Mouse (Mus musculus) neural tube, embryonic 14.5 days (tissue): Measurements from ENCODE around the gene Nudt6. TPM values are rescaled to one million over a fixed set of nuclear protein-coding genes. Genes with fewer than 3 reads are reported as not detected.
A peak's percentile ranks its signal among the peaks of the same experiment; 100 is the strongest.

Experiments used
- ATAC-seq: fragments of 200-750 bp; cut with Nextera tagmentation; 2 replicates; pipeline ENCODE4 v1.8.0; 2017; ENCODE audit warnings: low read depth, mild to moderate bottlenecking, moderate TSS enrichment, moderate library complexity
- H3K27ac ChIP-seq: fragments of 300-500 bp; sonication (generic); 2 replicates; pipeline ENCODE4 v1.5.1; 2014; ENCODE audit warnings: low read depth, mild to moderate bottlenecking, control low read depth, low read length, moderate library complexity, mixed read lengths
- H3K27me3 ChIP-seq: fragments of 300-500 bp; sonication (generic); 2 replicates; pipeline ENCODE4 v1.6.1; 2014; ENCODE audit warnings: low read length; ENCODE audit not compliant: control insufficient read depth, insufficient read depth
- H3K36me3 ChIP-seq: fragments of 300-500 bp; sonication (generic); 2 replicates; pipeline ENCODE4 v1.6.1; 2014; ENCODE audit warnings: low read length, mixed read lengths; ENCODE audit not compliant: control insufficient read depth, insufficient read depth
- H3K4me1 ChIP-seq: fragments of 300-500 bp; sonication (generic); 2 replicates; pipeline ENCODE4 v1.6.1; 2014; ENCODE audit warnings: low read length; ENCODE audit not compliant: control insufficient read depth, insufficient read depth
- H3K4me2 ChIP-seq: fragments of 300-500 bp; sonication (generic); 2 replicates; pipeline ENCODE4 v1.6.1; 2014; ENCODE audit warnings: mild to moderate bottlenecking, low read depth, low read length, control low read depth
- H3K4me3 ChIP-seq: fragments of 300-500 bp; sonication (generic); 2 replicates; pipeline ENCODE4 v1.5.1; 2014; ENCODE audit warnings: low read depth, low read length, control low read depth, mixed read lengths
- H3K9ac ChIP-seq: fragments of 300-500 bp; sonication (generic); replicated peaks from 2 replicates; pipeline ENCODE4 v1.6.1; 2014; ENCODE audit warnings: low read depth, mild to moderate bottlenecking, control low read depth, low read length, mixed read lengths
- H3K9me3 ChIP-seq: fragments of 300-500 bp; sonication (generic); 2 replicates; pipeline ENCODE4 v1.6.1; 2016; ENCODE audit warnings: low read length; ENCODE audit not compliant: control insufficient read depth
- WGBS: fragments of 180-500 bp; shearing (Covaris S2); extraction: QIAGEN DNeasy Blood & Tissue Kit; methylation state at CpG from one replicate; pipeline ENCODE4 v1.1.7; 2014; 5-methylcytosine and 5-hydroxymethylcytosine counted together
- polyA plus RNA-seq: library from polyadenylated mRNA; unstranded; fragments of >200 nt; fragmentation: Nextera tagmentation; extraction: Ambion mirVana; gene quantifications from 2 replicates; pipeline ENCODE4 v1.2.1, GENCODE M21; 2014

The Nudt6 gene
- 8.4 and 8.6 TPM in 2 replicates for polyA plus RNA-seq

GRCm38 (mm10) chr3:37420072-37420471 is at the start of gene Nudt6:
Nudt6 (minus strand) TSS chr3:37420211.
- Histone ChIP-seq H3K4me1 (peaks cover 16% of the 10 kb centered on the region; the same call in 1 of the 2 replicates), H3K4me2 (peak within 1 kb of the TSS; percentile 95), H3K9me3 (no peaks in the 10 kb centered on the region), H3K4me3 (peak within 1 kb of the TSS; percentile 91), H3K27ac (peak within 1 kb of the TSS; percentile 85), H3K36me3 (no peaks in the 10 kb centered on the region), H3K9ac (peak within 1 kb of the TSS; percentile 68), H3K27me3 (no peaks in the 10 kb centered on the region)
- ATAC-seq = peak; percentile 90
- WGBS = 0% methylated on average over 50 of the region's 50 CpGs

- no peak overlapping the region for H3K4me3 ChIP-seq
- no peaks in the 10 kb centered on the region for H3K27me3 ChIP-seq
- ATAC-seq = no peak
- H3K9me3 ChIP-seq = no peaks in the 10 kb centered on the region
- 0 out of 2 replicates have a peak, but pooled peaks cover 2% of the 10 kb centered on the region for H3K36me3 ChIP-seq
- H3K4me2 ChIP-seq = no peak overlapping the region
- H3K4me1 ChIP-seq = no peaks in the 10 kb centered on the region
- WGBS = 94% methylated on average over 4 of the region's 4 CpGs
- H3K27ac ChIP-seq = no peak overlapping the region
- no peak overlapping the region for H3K9ac ChIP-seq
Observed at GRCm38 (mm10) chr3:37469353-37469752, 49.3 kb upstream of the Nudt6 start.

DNA sequence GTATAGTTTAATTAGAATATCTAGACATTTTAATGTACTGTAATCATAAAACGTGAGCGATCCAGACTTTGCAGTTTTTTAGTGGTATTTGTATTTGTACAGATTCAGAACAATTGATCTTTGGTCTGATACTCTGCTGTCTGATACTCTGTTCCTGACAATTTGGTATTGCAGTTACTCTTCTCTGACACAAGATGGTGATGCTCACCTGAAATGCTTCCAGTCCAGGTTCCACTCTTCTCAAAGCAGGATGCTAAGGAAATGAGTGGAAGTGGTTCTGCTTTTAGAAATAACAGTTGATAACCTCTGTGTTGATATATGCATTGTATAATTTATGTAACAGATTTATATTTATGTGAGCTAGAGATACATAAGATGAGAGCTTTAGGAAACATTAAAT is 48.2 kb upstream of the Nudt6 start:
- H3K4me2 ChIP-seq = no peak overlapping the region
- H3K27me3 ChIP-seq = no peaks in the 10 kb centered on the region
- H3K36me3 ChIP-seq = 0 out of 2 replicates have a peak, but pooled peaks cover 2% of the 10 kb centered on the region
- H3K4me1 ChIP-seq = no peaks in the 10 kb centered on the region
- H3K9ac ChIP-seq = no peak overlapping the region
- no peak overlapping the region for H3K27ac ChIP-seq
- no peak overlapping the region for H3K4me3 ChIP-seq
- 98% methylated on average over 2 of the region's 2 CpGs for WGBS
- peak; percentile 82 for ATAC-seq
- no peaks in the 10 kb centered on the region for H3K9me3 ChIP-seq

GRCm38 (mm10) chr3:37455992-37456391 is 36.0 kb upstream of the Nudt6 start:
- no peak for ATAC-seq
- WGBS = 89% methylated on average over 1 of the region's 1 CpGs

GRCm38 (mm10) chr3:37443409-37443808 is 23.4 kb upstream of the Nudt6 start:
- no peak for ATAC-seq
- Histone ChIP-seq H3K27ac (no peak overlapping the region), H3K4me3 (no peak overlapping the region), H3K4me1 (no peaks in the 10 kb centered on the region), H3K9ac (no peak overlapping the region), H3K36me3 (peaks cover 3% of the 10 kb centered on the region), H3K27me3 (no peaks in the 10 kb centered on the region), H3K9me3 (no peaks in the 10 kb centered on the region), H3K4me2 (no peak overlapping the region)
- 94% methylated on average over 2 of the region's 2 CpGs for WGBS

More at GRCm38 (mm10) chr3:37455992-37456391, 36.0 kb upstream of the Nudt6 start:
- Histone ChIP-seq H3K9me3 (no peaks in the 10 kb centered on the region), H3K4me2 (no peak overlapping the region), H3K9ac (no peak overlapping the region), H3K27me3 (no peaks in the 10 kb centered on the region), H3K4me3 (no peak overlapping the region), H3K27ac (no peak overlapping the region), H3K36me3 (no peaks in the 10 kb centered on the region), H3K4me1 (no peaks in the 10 kb centered on the region)

DNA sequence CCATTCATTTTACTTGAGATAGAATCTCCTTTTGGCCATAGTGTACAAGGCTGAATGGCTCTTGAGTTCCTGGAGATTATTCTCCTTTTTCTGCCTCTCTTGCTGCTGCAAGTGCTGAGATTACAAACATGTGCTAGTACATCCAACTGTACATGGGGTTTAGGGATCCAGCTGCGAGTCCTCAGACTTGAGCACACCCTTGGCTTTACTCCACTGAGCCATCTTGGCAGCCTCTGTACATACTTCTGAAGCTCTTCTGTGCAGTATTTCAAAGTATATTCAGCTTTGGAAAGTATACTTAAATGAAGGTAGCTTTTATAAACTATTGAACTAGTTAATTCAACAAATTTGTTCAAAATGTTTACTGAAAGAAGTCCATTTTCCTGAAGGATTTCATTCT is 19.8 kb upstream of the Nudt6 start:
- ATAC-seq = no peak
- H3K36me3 ChIP-seq = peaks cover 10% of the 10 kb centered on the region; the same call in 1 of the 2 replicates
- 100% methylated on average over 1 of the region's 1 CpGs for WGBS

DNA sequence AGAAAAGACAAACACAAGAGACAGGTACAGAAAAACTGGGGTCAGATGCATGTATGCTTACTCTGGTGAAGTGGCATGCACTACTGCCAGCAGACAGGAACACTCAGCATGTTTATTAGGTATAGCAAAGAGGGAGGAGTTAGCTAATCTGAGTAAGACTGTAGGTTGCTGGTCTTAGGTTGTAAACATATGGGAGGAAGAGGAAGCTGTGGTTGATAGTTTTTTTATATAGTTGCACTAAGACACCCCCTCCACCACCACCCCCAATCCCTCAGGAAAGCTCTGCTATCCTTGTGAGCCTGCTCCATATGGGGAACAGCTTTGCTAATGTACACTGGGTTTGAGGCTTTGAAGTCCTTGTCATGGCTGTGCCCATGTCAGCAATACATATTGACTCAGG is 10.3 kb upstream of the Nudt6 start:
- Histone ChIP-seq H3K9ac (no peak overlapping the region), H3K4me2 (no peak overlapping the region), H3K9me3 (no peaks in the 10 kb centered on the region), H3K36me3 (peaks cover 10% of the 10 kb centered on the region), H3K27ac (no peak overlapping the region), H3K4me1 (no peaks in the 10 kb centered on the region), H3K4me3 (no peak overlapping the region), H3K27me3 (no peaks in the 10 kb centered on the region)
- ATAC-seq = no peak

More for the DNA sequence above, 19.8 kb upstream of the Nudt6 start:
- Histone ChIP-seq H3K9me3 (no peaks in the 10 kb centered on the region), H3K4me2 (no peak overlapping the region), H3K4me3 (no peak overlapping the region), H3K27ac (no peak overlapping the region), H3K9ac (no peak overlapping the region), H3K27me3 (no peaks in the 10 kb centered on the region), H3K4me1 (no peaks in the 10 kb centered on the region)

DNA sequence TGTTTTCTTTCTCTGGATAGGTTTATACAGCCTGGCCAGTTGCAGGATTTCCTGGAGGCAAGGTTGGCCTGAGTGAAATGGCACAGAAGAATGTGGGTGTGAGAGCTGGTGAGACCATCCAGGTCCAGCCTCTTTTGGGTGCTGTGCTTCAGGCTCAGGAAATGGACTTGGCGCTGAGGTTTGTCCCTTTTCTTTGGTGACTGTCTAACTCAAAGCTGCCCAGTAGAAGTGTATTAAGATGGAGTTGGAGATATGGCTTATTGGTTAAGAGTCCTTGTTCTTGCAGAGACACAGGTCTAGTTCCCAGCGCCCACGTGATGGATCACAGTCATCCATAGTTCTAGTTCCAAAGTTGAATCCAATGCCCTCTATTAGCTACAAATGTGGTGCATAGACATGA is 6.1 kb upstream of the Nudt6 start:
- peaks cover 4% of the 10 kb centered on the region; the same call in 1 of the 2 replicates for H3K4me1 ChIP-seq
- ATAC-seq = no peak
- H3K4me2 ChIP-seq = no peak overlapping the region
- H3K36me3 ChIP-seq = peaks cover 5% of the 10 kb centered on the region
- H3K4me3 ChIP-seq = no peak overlapping the region
- H3K9me3 ChIP-seq = no peaks in the 10 kb centered on the region
- WGBS = 98% methylated on average over 3 of the region's 3 CpGs
- no peak overlapping the region for H3K9ac ChIP-seq
- no peak overlapping the region for H3K27ac ChIP-seq
- no peaks in the 10 kb centered on the region for H3K27me3 ChIP-seq

GRCm38 (mm10) chr3:37421179-37421578 is 1.2 kb upstream of the Nudt6 start:
- Histone ChIP-seq H3K36me3 (peaks cover 3% of the 10 kb centered on the region; the same call in 1 of the 2 replicates), H3K9ac (peak overlapping the region; percentile 21; the same call in 1 of the 2 replicates), H3K4me1 (peaks cover 16% of the 10 kb centered on the region; the same call in 1 of the 2 replicates), H3K4me3 (peak overlapping the region; percentile 91), H3K4me2 (peak overlapping the region; percentile 95), H3K27me3 (no peaks in the 10 kb centered on the region), H3K9me3 (no peaks in the 10 kb centered on the region), H3K27ac (no peak overlapping the region)
- no peak for ATAC-seq
- 8% methylated on average over 3 of the region's 3 CpGs for WGBS
